Comparison of ENCODE assay signal across 22 mouse cellular contexts in genomic region chr7:72961321-72961720, GRCm38 (mm10).
"Had no signal": no experiment of that assay in that cellular context is flagged by ENCODE, and none has a peak within 500 bp of the region (broad histone marks: within the 10 kb centered on the region; RNA-seq: fewer than 3 reads in every experiment).

No protein-coding gene starts in this region.

- H3K9me3 ChIP-seq: heart, embryonic 10.5 days; heart, embryonic 12.5 days; hindbrain, embryonic 13.5 days; hindbrain, embryonic 15.5 days; limb, embryonic 13.5 days; limb, embryonic 15.5 days; liver, embryonic 13.5 days; liver, embryonic 15.5 days had no signal

- DNase-seq: gastrocnemius, postnatal 14 days; gastrocnemius, postnatal 36 days; heart, adult 18-20 months; heart, postnatal 10 days; kidney, adult 11 months; kidney, adult 2 months; kidney, adult 9 months; kidney, postnatal 10 days; kidney, postnatal 36 days; layer of hippocampus, adult 9-11 months; layer of hippocampus, postnatal 36 days; left cerebral cortex, postnatal 4 days; liver, embryonic 13.5 days had no signal

- H3K27me3 ChIP-seq: heart, embryonic 12.5 days; hindbrain, embryonic 13.5 days; hindbrain, embryonic 15.5 days; limb, embryonic 13.5 days; limb, embryonic 15.5 days; liver, embryonic 13.5 days; liver, embryonic 15.5 days had no signal

- H3K4me2 ChIP-seq: heart, embryonic 12.5 days; hindbrain, embryonic 13.5 days; hindbrain, embryonic 15.5 days; limb, embryonic 13.5 days; limb, embryonic 15.5 days; liver, embryonic 13.5 days; liver, embryonic 15.5 days had no signal

- H3K4me1 ChIP-seq: heart, embryonic 10.5 days; heart, embryonic 12.5 days; limb, embryonic 15.5 days; liver, embryonic 13.5 days; liver, embryonic 15.5 days had no signal

- H3K27ac ChIP-seq: heart, embryonic 10.5 days; hindbrain, embryonic 13.5 days; hindbrain, embryonic 15.5 days; hindbrain, postnatal 0 days; limb, embryonic 13.5 days; limb, embryonic 15.5 days; liver, embryonic 13.5 days; liver, embryonic 15.5 days had no signal

- H3K36me3 ChIP-seq: heart, embryonic 10.5 days; heart, embryonic 12.5 days; hindbrain, embryonic 13.5 days; hindbrain, embryonic 15.5 days; limb, embryonic 13.5 days; limb, embryonic 15.5 days; liver, embryonic 13.5 days; liver, embryonic 15.5 days had no signal

- H3K9ac ChIP-seq: heart, embryonic 12.5 days; hindbrain, embryonic 13.5 days; hindbrain, embryonic 15.5 days; limb, embryonic 13.5 days; limb, embryonic 15.5 days; liver, embryonic 13.5 days; liver, embryonic 15.5 days had no signal

- ATAC-seq: hindbrain, postnatal 0 days; intestine, embryonic 16.5 days had no signal

- H3K4me3 ChIP-seq: heart, embryonic 10.5 days; heart, embryonic 12.5 days; hindbrain, embryonic 13.5 days; hindbrain, embryonic 15.5 days; limb, embryonic 13.5 days; limb, embryonic 15.5 days; liver, embryonic 13.5 days; liver, embryonic 15.5 days had no signal
